Mouse (Mus musculus) neural tube, embryonic 12.5 days (tissue): ENCODE results near the gene Dars2. TPM values are rescaled to one million over a fixed set of nuclear protein-coding genes. Genes with fewer than 3 reads are reported as not detected.

Experiments used
- ATAC-seq: fragments of 200-750 bp; cut with Nextera tagmentation; 2 replicates; pipeline ENCODE4 v1.8.0; 2017; ENCODE audit warnings: low read depth, mild to moderate bottlenecking, moderate TSS enrichment, moderate library complexity; ENCODE audit not compliant: low FRiP score
- H3K27ac ChIP-seq: fragments of 300-500 bp; sonication (generic); 2 replicates; pipeline ENCODE4 v1.5.1; 2016
- H3K27me3 ChIP-seq: fragments of 300-500 bp; sonication (generic); replicated peaks from 2 replicates; pipeline ENCODE4 v1.6.1; 2016; ENCODE audit warnings: mild to moderate bottlenecking
- H3K36me3 ChIP-seq: fragments of 300-500 bp; sonication (generic); 2 replicates; pipeline ENCODE4 v1.6.1; 2016; ENCODE audit warnings: mild to moderate bottlenecking
- H3K4me1 ChIP-seq: fragments of 300-500 bp; sonication (generic); 2 replicates; pipeline ENCODE4 v1.6.1; 2016
- H3K4me2 ChIP-seq: fragments of 300-500 bp; sonication (generic); replicated peaks from 2 replicates; pipeline ENCODE4 v1.6.1; 2016; ENCODE audit warnings: mild to moderate bottlenecking
- H3K4me3 ChIP-seq: fragments of 300-500 bp; sonication (generic); 2 replicates; pipeline ENCODE4 v1.5.1; 2016
- H3K9ac ChIP-seq: fragments of 300-500 bp; sonication (generic); 2 replicates; pipeline ENCODE4 v1.6.1; 2016; ENCODE audit warnings: mild to moderate bottlenecking
- H3K9me3 ChIP-seq: fragments of 300-500 bp; sonication (generic); 2 replicates; pipeline ENCODE4 v1.6.1; 2016; ENCODE audit warnings: mild to moderate bottlenecking
- WGBS: fragments of 180-500 bp; shearing (Covaris S2); methylation state at CpG from one replicate; pipeline ENCODE4 v1.1.7; 2016; 5-methylcytosine and 5-hydroxymethylcytosine counted together
- polyA plus RNA-seq: library from polyadenylated mRNA; unstranded; fragments of >200 nt; fragmentation: Nextera tagmentation; extraction: Ambion mirVana; gene quantifications from 2 replicates; pipeline ENCODE4 v1.2.1, GENCODE M21; 2016

The Dars2 gene
- polyA plus RNA-seq, 1 experiment from 2014 or later, result 35.2 TPM

GRCm38 (mm10) chr1:161040855-161041254, 29.6 kb downstream of the Dars2 start:
- no peaks in the 10 kb centered on the region for H3K27me3 ChIP-seq
- no peak overlapping the region for H3K27ac ChIP-seq
- H3K9me3 ChIP-seq, result no peaks in the 10 kb centered on the region
- no peak overlapping the region for H3K4me3 ChIP-seq
- no peak for ATAC-seq
- H3K4me2 ChIP-seq, result no peak overlapping the region
- H3K4me1 ChIP-seq, result peaks cover 10% of the 10 kb centered on the region
- H3K9ac ChIP-seq, result no peak overlapping the region
- H3K36me3 ChIP-seq, result peaks cover 45% of the 10 kb centered on the region

- no peak for ATAC-seq
- no peak overlapping the region for H3K9ac ChIP-seq
- H3K4me3 ChIP-seq, result no peak overlapping the region
- H3K4me2 ChIP-seq, result no peak overlapping the region
- 69% methylated on average over 1 of the region's 1 CpGs for WGBS
- H3K27ac ChIP-seq, result no peak overlapping the region
- no peaks in the 10 kb centered on the region for H3K27me3 ChIP-seq
- H3K36me3 ChIP-seq, result peaks cover 41% of the 10 kb centered on the region
- H3K9me3 ChIP-seq, result no peaks in the 10 kb centered on the region
- H3K4me1 ChIP-seq, result peaks cover 10% of the 10 kb centered on the region
These were observed 30.1 kb downstream of the Dars2 start for GRCm38 (mm10) chr1:161040426-161040770.

GRCm38 (mm10) chr1:161039741-161040425, 30.6 kb downstream of the Dars2 start:
- H3K4me3 ChIP-seq, result no peak overlapping the region
- peaks cover 10% of the 10 kb centered on the region for H3K4me1 ChIP-seq
- 10% methylated on average over 3 of the region's 3 CpGs for WGBS
- 0 out of 2 replicates have a peak overlapping the region, but pooled peaks have one; percentile 26 for H3K27ac ChIP-seq
- H3K27me3 ChIP-seq, result no peaks in the 10 kb centered on the region
- no peak overlapping the region for H3K9ac ChIP-seq
- H3K36me3 ChIP-seq, result peaks cover 36% of the 10 kb centered on the region
- ATAC-seq, result peak; percentile 17; the same call in 1 of the 2 replicates
- no peak overlapping the region for H3K4me2 ChIP-seq
- no peaks in the 10 kb centered on the region for H3K9me3 ChIP-seq

- Histone ChIP-seq H3K9ac (no peak overlapping the region), H3K36me3 (peaks cover 33% of the 10 kb centered on the region), H3K9me3 (no peaks in the 10 kb centered on the region), H3K4me2 (no peak overlapping the region), H3K27me3 (no peaks in the 10 kb centered on the region), H3K27ac (no peak overlapping the region), H3K4me1 (peaks cover 10% of the 10 kb centered on the region), H3K4me3 (no peak overlapping the region)
- WGBS, result 4% methylated on average over 3 of the region's 3 CpGs
- no peak for ATAC-seq
These were observed 31.3 kb downstream of the Dars2 start for GRCm38 (mm10) chr1:161038968-161039721.

GRCm38 (mm10) chr1:161038004-161038403, 32.5 kb downstream of the Dars2 start:
- no peak overlapping the region for H3K27ac ChIP-seq
- 35% methylated on average over 3 of the region's 3 CpGs for WGBS
- H3K27me3 ChIP-seq, result no peaks in the 10 kb centered on the region
- ATAC-seq, result no peak
- H3K4me2 ChIP-seq, result peak overlapping the region; percentile 72
- no peak overlapping the region; the same call in 1 of the 2 replicates for H3K9ac ChIP-seq
- H3K4me1 ChIP-seq, result peaks cover 18% of the 10 kb centered on the region
- H3K9me3 ChIP-seq, result no peaks in the 10 kb centered on the region
- no peak overlapping the region for H3K4me3 ChIP-seq
- H3K36me3 ChIP-seq, result peaks cover 33% of the 10 kb centered on the region

GRCm38 (mm10) chr1:161037599-161037998, 32.9 kb downstream of the Dars2 start:
- H3K36me3 ChIP-seq, result peaks cover 33% of the 10 kb centered on the region
- WGBS, result 26% methylated on average over 3 of the region's 3 CpGs

GRCm38 (mm10) chr1:161037026-161037425, 33.4 kb downstream of the Dars2 start:
- ATAC-seq, result no peak
- 4% methylated on average over 1 of the region's 1 CpGs for WGBS
- peaks cover 35% of the 10 kb centered on the region for H3K36me3 ChIP-seq
- peak overlapping the region; percentile 72 for H3K4me2 ChIP-seq
- H3K4me3 ChIP-seq, result peak overlapping the region; percentile 83
- H3K9ac ChIP-seq, result peak overlapping the region; percentile 83
- H3K27ac ChIP-seq, result no peak overlapping the region
- H3K4me1 ChIP-seq, result peaks cover 18% of the 10 kb centered on the region
- no peaks in the 10 kb centered on the region for H3K9me3 ChIP-seq
- H3K27me3 ChIP-seq, result no peaks in the 10 kb centered on the region

More at GRCm38 (mm10) chr1:161037599-161037998, 32.9 kb downstream of the Dars2 start:
- Histone ChIP-seq H3K4me2 (peak overlapping the region; percentile 72), H3K9ac (peak overlapping the region; percentile 44), H3K27ac (no peak overlapping the region; the same call in 1 of the 2 replicates), H3K27me3 (no peaks in the 10 kb centered on the region), H3K4me1 (peaks cover 18% of the 10 kb centered on the region), H3K4me3 (peak overlapping the region; percentile 9; the same call in 1 of the 2 replicates), H3K9me3 (no peaks in the 10 kb centered on the region)
- no peak for ATAC-seq

- H3K36me3 ChIP-seq, result peaks cover 40% of the 10 kb centered on the region
These were observed 34.0 kb downstream of the Dars2 start for GRCm38 (mm10) chr1:161036411-161036841.

GRCm38 (mm10) chr1:161035786-161036404, 34.6 kb downstream of the Dars2 start:
- Histone ChIP-seq H3K27me3 (no peaks in the 10 kb centered on the region), H3K4me3 (peak overlapping the region; percentile 83), H3K9me3 (no peaks in the 10 kb centered on the region), H3K4me1 (peaks cover 18% of the 10 kb centered on the region), H3K27ac (peak overlapping the region; percentile 60), H3K4me2 (peak overlapping the region; percentile 72), H3K9ac (peak overlapping the region; percentile 83), H3K36me3 (peaks cover 43% of the 10 kb centered on the region)
- ATAC-seq, result no peak
- 0% methylated on average over 6 of the region's 6 CpGs for whole genome bisulfite sequencing

More at GRCm38 (mm10) chr1:161036411-161036841, 34.0 kb downstream of the Dars2 start:
- peak overlapping the region; percentile 83 for H3K9ac ChIP-seq
- H3K27me3 ChIP-seq, result no peaks in the 10 kb centered on the region
- H3K4me1 ChIP-seq, result peaks cover 18% of the 10 kb centered on the region
- peak overlapping the region; percentile 60 for H3K27ac ChIP-seq
- ATAC-seq, result no peak
- peak overlapping the region; percentile 83 for H3K4me3 ChIP-seq
- no peaks in the 10 kb centered on the region for H3K9me3 ChIP-seq
- WGBS, result under 1% methylated on average over 5 of the region's 5 CpGs
- H3K4me2 ChIP-seq, result peak overlapping the region; percentile 72

- Histone ChIP-seq H3K27me3 (no peaks in the 10 kb centered on the region), H3K4me3 (peak overlapping the region; percentile 83), H3K9ac (peak overlapping the region; percentile 83), H3K4me1 (peaks cover 18% of the 10 kb centered on the region), H3K36me3 (peaks cover 45% of the 10 kb centered on the region), H3K4me2 (peak overlapping the region; percentile 72), H3K27ac (peak overlapping the region; percentile 60; the same call in 1 of the 2 replicates), H3K9me3 (no peaks in the 10 kb centered on the region)
- ATAC-seq, result peak; percentile 26
- WGBS, result under 1% methylated on average over 14 of the region's 14 CpGs
These were observed 35.1 kb downstream of the Dars2 start for GRCm38 (mm10) chr1:161035281-161035785.

GRCm38 (mm10) chr1:161034435-161035280, 35.8 kb downstream of the Dars2 start, which contains the start of gene Zbtb37:
TSS of gene Zbtb37 (minus strand) at chr1:161034849.
- H3K9ac ChIP-seq, result peak within 1 kb of the TSS; percentile 86
- under 1% methylated on average over 73 of the region's 76 CpGs for WGBS
- no peaks in the 10 kb centered on the region for H3K27me3 ChIP-seq
- H3K4me2 ChIP-seq, result peak within 1 kb of the TSS; percentile 78
- no peaks in the 10 kb centered on the region for H3K9me3 ChIP-seq
- peaks cover 18% of the 10 kb centered on the region for H3K4me1 ChIP-seq
- peak within 1 kb of the TSS; percentile 83 for H3K4me3 ChIP-seq
- ATAC-seq, result peak; percentile 95
- H3K27ac ChIP-seq, result peak within 1 kb of the TSS; percentile 68
- peaks cover 50% of the 10 kb centered on the region for H3K36me3 ChIP-seq
